Mouse (Mus musculus) cerebellum, adult 2 months (tissue): ENCODE results near the gene Pcsk4.

Experiments
- CTCF ChIP-seq: fragments of 200-500 bp; IDR thresholded peaks from 2 replicates; pipeline ENCODE4 v1.5.1; 2011; ENCODE audit warnings: low read depth, mild to moderate bottlenecking, control low read depth, low read length, moderate library complexity, borderline replicate concordance; ENCODE audit not compliant: insufficient read depth
- POLR2A ChIP-seq: fragments of 200-500 bp; IDR thresholded peaks from 2 replicates; pipeline ENCODE4 v1.6.1; 2011; ENCODE audit warnings: low read length, control low read depth, borderline replicate concordance; ENCODE audit not compliant: insufficient read depth

DNA sequence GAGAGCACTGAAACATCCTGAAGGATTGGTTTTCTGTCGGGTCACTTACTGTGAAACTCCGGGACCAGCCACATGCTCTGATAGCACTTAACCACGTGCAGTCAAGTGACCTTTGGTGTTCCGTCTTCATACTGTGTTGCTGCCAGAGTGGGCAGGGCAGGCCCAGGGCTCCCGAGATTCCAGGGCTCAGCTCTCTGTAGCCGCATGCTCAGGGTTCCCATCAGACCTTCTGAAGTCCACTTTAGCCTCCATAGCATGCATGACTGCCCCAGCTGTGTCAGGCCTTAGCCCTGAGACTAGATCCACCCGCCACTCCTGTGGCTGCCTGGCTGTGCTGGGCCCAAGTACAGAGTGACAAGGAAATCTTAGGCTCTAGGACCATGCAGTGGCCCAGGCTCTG lies 48.0 kb downstream of the Pcsk4 start:
- TF ChIP-seq CTCF (no peak), POLR2A (no peak)
